In genomic region chr10:67858878-67859277, GRCm38 (mm10) we compare ENCODE assay signal across 8 mouse cellular contexts. TPM values are rescaled to one million over a fixed set of nuclear protein-coding genes. Genes with fewer than 3 reads are reported as not detected.
DNase-seq lines count a peak whose midpoint lies in the region; ATAC-seq and TF ChIP-seq lines count a peak whose summit lies in the region.

No protein-coding gene starts in this region.

- WGBS in heart, embryonic 10.5 days, result 21% methylated on average over 8 of the region's 8 CpGs
- WGBS in lung, embryonic 14.5 days, result 15% methylated on average over 8 of the region's 8 CpGs

- H3K27me3 ChIP-seq in heart, embryonic 10.5 days (ENCODE audit: insufficient read depth, poor library complexity, severe bottlenecking), result no peaks in the 10 kb centered on the region
- H3K27me3 ChIP-seq in lung, embryonic 14.5 days (ENCODE audit: insufficient read depth, low read length), result no peaks in the 10 kb centered on the region

- no peaks in the 10 kb centered on the region for H3K9me3 ChIP-seq in heart, embryonic 10.5 days
- no peaks in the 10 kb centered on the region for H3K9me3 ChIP-seq in lung, embryonic 14.5 days (ENCODE audit: low read depth, low read length)

- no peaks in the 10 kb centered on the region for H3K36me3 ChIP-seq in heart, embryonic 10.5 days
- H3K36me3 ChIP-seq in lung, embryonic 14.5 days (ENCODE audit: insufficient read depth), result no peaks in the 10 kb centered on the region

- no peak overlapping the region for H3K9ac ChIP-seq in lung, embryonic 14.5 days

- peak; percentile 53; the same call in 1 of the 2 replicates for ATAC-seq in lung, embryonic 14.5 days (ENCODE audit: insufficient read depth)

- no peak overlapping the region for H3K4me3 ChIP-seq in heart, embryonic 10.5 days
- no peak overlapping the region for H3K4me3 ChIP-seq in lung, embryonic 14.5 days (ENCODE audit: low read depth, low read length)

- H3K4me1 ChIP-seq in heart, embryonic 10.5 days, result peaks cover 4% of the 10 kb centered on the region; the same call in 1 of the 2 replicates
- no peaks in the 10 kb centered on the region for H3K4me1 ChIP-seq in lung, embryonic 14.5 days (ENCODE audit: insufficient read depth)

- H3K4me2 ChIP-seq in lung, embryonic 14.5 days, result no peak overlapping the region

- peak; percentile 61 for DNase-seq in CD4-positive helper T cell, adult 2 months (ENCODE audit: low read depth, low spot score)
- DNase-seq in adrenal gland, postnatal 14 days, result peak; percentile 82
- peak; percentile 70 for DNase-seq in embryo, embryonic 9.5 days (ENCODE audit: extremely low spot score)
- peak; percentile 81 for DNase-seq in heart, embryonic 10.5 days (ENCODE audit: low spot score)
- DNase-seq in kidney, postnatal 4 days, result peak; percentile 86 to 87
- peak; percentile 96 for DNase-seq in lung, embryonic 14.5 days
- peak; percentile 29 for DNase-seq in ovary, adult 18-20 months (ENCODE audit: low spot score)
- peak; percentile 23 to 32 for DNase-seq in thymus, adult 18-20 months

- peak; percentile 97 for TF ChIP-seq CTCF in lung, embryonic 14.5 days (IDR thresholded peaks at IDR 0.05; ENCODE audit: low read depth)

- H3K27ac ChIP-seq in heart, embryonic 10.5 days, result no peak overlapping the region
- H3K27ac ChIP-seq in lung, embryonic 14.5 days (ENCODE audit: low read depth), result no peak overlapping the region

RNA-seq across cellular contexts. Expression of gene Zfp365, which starts 53.6 kb away (rescaled TPM):
- 2.0 and 2.4 TPM in 2 replicates for total RNA-seq in adrenal gland, postnatal 14 days (2021)
- polyA plus RNA-seq in heart, embryonic 10.5 days (2016; fragmentation: Nextera tagmentation; extraction: Ambion mirVana), result 0.88 and 0.96 TPM in 2 replicates
- 1.9 and 2.2 TPM in 2 replicates for polyA plus RNA-seq in lung, embryonic 14.5 days (2014; fragmentation: Nextera tagmentation; extraction: Ambion mirVana)

Comparison
In these comparisons a context has a peak if more than half of its experiments do, and no peak if none do; other contexts are left out.
1. DNase-seq: peak in every context shown above with its lines; median percentile 96 in lung, embryonic 14.5 days; 86 in kidney, postnatal 4 days; 82 in adrenal gland, postnatal 14 days; 81 in heart, embryonic 10.5 days; 70 in embryo, embryonic 9.5 days; 61 in CD4-positive helper T cell, adult 2 months; 29 in ovary, adult 18-20 months; 28 in thymus, adult 18-20 months.